Mouse (Mus musculus) CD4-positive helper T cell, adult 2 months (primary cell): ENCODE data around the gene Oas3.
"Not testable (repeated sequence)": the region's sequence is repeated elsewhere in the genome, so short reads cannot be mapped to it uniquely, and the experiment has no call there.

Experiments
- DNase-seq: peaks from one replicate; pipeline ENCODE4 v3.0.0-alpha.2; 2012; ENCODE audit warnings: low read depth, missing footprints, low spot score

Gene Oas3

GRCm38 (mm10) chr5:120777478-120777877 lies at the start of gene Oas3:
Gene Oas3 (minus strand): TSS chr5:120777661.
- DNase-seq: peak; percentile 72

GRCm38 (mm10) chr5:120818999-120819398 lies 41.5 kb upstream of the Oas3 start:
- DNase-seq: no peak

GRCm38 (mm10) chr5:120815949-120816348 lies 38.5 kb upstream of the Oas3 start:
- DNase-seq: peak; percentile 74

GRCm38 (mm10) chr5:120813023-120813422 lies 35.6 kb upstream of the Oas3 start:
- DNase-seq: no peak

- peak; percentile 92 for DNase-seq
These were observed 34.7 kb upstream of the Oas3 start, which contains the start of gene Oas1c for GRCm38 (mm10) chr5:120811951-120812819. Gene Oas1c (minus strand): TSS chr5:120812514.

- no peak for DNase-seq
These were observed 31.7 kb upstream of the Oas3 start for GRCm38 (mm10) chr5:120809171-120809570.

- DNase-seq: peak; percentile 80
These were observed 29.0 kb upstream of the Oas3 start for GRCm38 (mm10) chr5:120806458-120806857.

GRCm38 (mm10) chr5:120803596-120803995 lies 26.1 kb upstream of the Oas3 start:
- no peak for DNase-seq

GRCm38 (mm10) chr5:120798943-120799342 lies 21.5 kb upstream of the Oas3 start:
- not testable (repeated sequence) for DNase-seq

- DNase-seq: not testable (repeated sequence)
These were observed 20.7 kb upstream of the Oas3 start for GRCm38 (mm10) chr5:120798147-120798546.

- not testable (repeated sequence) for DNase-seq
These were observed 18.1 kb upstream of the Oas3 start, which contains the start of gene Oas1e for GRCm38 (mm10) chr5:120795480-120796034. Gene Oas1e (minus strand): TSS chr5:120795530.

GRCm38 (mm10) chr5:120793043-120793442 lies 15.6 kb upstream of the Oas3 start:
- peak; percentile 61 for DNase-seq

GRCm38 (mm10) chr5:120787042-120787441 lies 9.6 kb upstream of the Oas3 start:
- DNase-seq: peak; percentile 17

- DNase-seq: no peak
These were observed 5.0 kb upstream of the Oas3 start for GRCm38 (mm10) chr5:120782446-120782845.

GRCm38 (mm10) chr5:120781646-120782045 lies 4.2 kb upstream of the Oas3 start:
- no peak for DNase-seq

GRCm38 (mm10) chr5:120779922-120780321 lies 2.5 kb upstream of the Oas3 start:
- no peak for DNase-seq

- peak; percentile 56 for DNase-seq
These were observed 1.5 kb upstream of the Oas3 start for GRCm38 (mm10) chr5:120778941-120779340.

- DNase-seq: peak; percentile 32
These were observed 660 bp downstream of the Oas3 start for GRCm38 (mm10) chr5:120776801-120777200.

GRCm38 (mm10) chr5:120775287-120775985 lies 2.0 kb downstream of the Oas3 start:
- peak; percentile 95 for DNase-seq

- no peak for DNase-seq
These were observed 8.1 kb downstream of the Oas3 start for GRCm38 (mm10) chr5:120769396-120769795.

GRCm38 (mm10) chr5:120765010-120765409 lies 12.5 kb downstream of the Oas3 start:
- no peak for DNase-seq

- no peak for DNase-seq
These were observed 15.6 kb downstream of the Oas3 start for GRCm38 (mm10) chr5:120761901-120762300.
